Mouse (Mus musculus) urinary bladder, postnatal 25 days (tissue): ENCODE data around the gene Adarb1.

Source experiments
- DNase-seq: peaks from one replicate; pipeline ENCODE4 v3.0.0; 2022; ENCODE audit warnings: low spot score

Gene Adarb1

GRCm38 (mm10) chr10:77260166-77260875 lies 157.7 kb downstream of the Adarb1 start:
- no peak for DNase-seq

GRCm38 (mm10) chr10:77258704-77259621 lies 159.1 kb downstream of the Adarb1 start, which contains the start of gene Pofut2:
TSS of gene Pofut2 (plus strand) at chr10:77259218.
- DNase-seq, result peak; percentile 93

- DNase-seq, result no peak
Measured at GRCm38 (mm10) chr10:77258041-77258590, 160.0 kb downstream of the Adarb1 start.

- no peak for DNase-seq
Measured at GRCm38 (mm10) chr10:77255676-77256075, 162.4 kb downstream of the Adarb1 start.

- DNase-seq, result no peak
Measured at GRCm38 (mm10) chr10:77255231-77255630, 162.8 kb downstream of the Adarb1 start.

GRCm38 (mm10) chr10:77252790-77253189 lies 165.3 kb downstream of the Adarb1 start:
- DNase-seq, result peak; percentile 78

GRCm38 (mm10) chr10:77251784-77252539 lies 166.1 kb downstream of the Adarb1 start:
- peak; percentile 62 for DNase-seq

- peak; percentile 54 for DNase-seq
Measured at GRCm38 (mm10) chr10:77251223-77251783, 166.8 kb downstream of the Adarb1 start.

GRCm38 (mm10) chr10:77247707-77248106 lies 170.4 kb downstream of the Adarb1 start:
- DNase-seq, result no peak

GRCm38 (mm10) chr10:77247048-77247447 lies 171.0 kb downstream of the Adarb1 start:
- no peak for DNase-seq

GRCm38 (mm10) chr10:77244777-77245176 lies 173.3 kb downstream of the Adarb1 start:
- no peak for DNase-seq

- DNase-seq, result no peak
Measured at GRCm38 (mm10) chr10:77243572-77244161, 174.4 kb downstream of the Adarb1 start.

GRCm38 (mm10) chr10:77242871-77243270 lies 175.2 kb downstream of the Adarb1 start:
- no peak for DNase-seq

GRCm38 (mm10) chr10:77242396-77242795 lies 175.7 kb downstream of the Adarb1 start:
- no peak for DNase-seq

GRCm38 (mm10) chr10:77240764-77241163 lies 177.3 kb downstream of the Adarb1 start:
- DNase-seq, result no peak
